Mouse (Mus musculus): ENCODE measurements around the gene Glud1. TPM values are rescaled to one million over a fixed set of nuclear protein-coding genes. Genes with fewer than 3 reads are reported as not detected.
"Not testable (repeated sequence)": the region's sequence is repeated elsewhere in the genome, so short reads cannot be mapped to it uniquely, and the experiment has no call there.

Glud1 gene
- total RNA-seq, 2 experiments from 2014 or later, result 186 to 200 TPM

DNA sequence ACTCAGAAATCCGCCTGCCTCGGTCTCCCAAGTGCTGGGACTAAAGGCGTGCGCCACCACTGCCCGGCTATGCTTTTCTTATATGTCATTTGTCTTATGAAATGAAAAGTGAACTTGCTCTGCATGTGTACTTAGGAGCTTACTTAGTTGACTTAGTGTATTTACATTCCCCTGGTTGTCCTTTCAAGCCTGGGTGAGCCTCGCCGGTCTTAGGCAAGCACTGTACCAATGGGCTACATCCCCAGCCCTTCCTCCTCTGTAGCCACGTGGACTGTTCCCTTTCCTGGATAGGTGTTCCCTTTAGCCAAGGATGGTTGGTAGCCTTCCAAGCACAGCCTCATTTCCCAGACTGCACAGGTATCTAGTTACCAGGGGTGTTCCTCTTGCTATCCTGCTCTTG lies 38.5 kb downstream of the Glud1 start:
- no peak for DNase-seq (ENCODE audit: low spot score in 2 of 2)

DNA sequence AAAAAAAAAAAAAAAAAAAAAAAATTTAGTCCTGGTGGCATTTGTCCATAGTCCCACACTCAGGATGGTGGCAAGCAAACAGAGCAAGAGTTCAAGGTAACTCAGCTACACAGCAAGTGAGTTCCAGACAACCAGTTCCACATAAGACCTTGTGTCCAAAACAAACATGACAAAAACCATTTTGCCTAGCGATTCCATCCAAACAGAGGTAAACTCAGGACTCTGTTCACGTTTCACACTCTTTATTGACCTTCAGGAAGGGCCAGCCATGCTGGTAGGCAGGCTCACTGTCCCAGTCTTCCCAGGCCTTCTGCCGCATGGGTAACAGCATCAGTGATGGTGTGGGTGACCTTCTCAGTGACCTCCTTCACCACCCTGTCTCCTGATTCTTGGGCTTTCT lies 41.1 kb downstream of the Glud1 start:
- DNase-seq (ENCODE audit: low spot score in 2 of 2), result no peak

GRCm38 (mm10) chr14:34352523-34352922 lies 42.0 kb downstream of the Glud1 start:
- no peak for DNase-seq (ENCODE audit: low spot score in 2 of 2)

GRCm38 (mm10) chr14:34353326-34353725 lies 42.8 kb downstream of the Glud1 start:
- DNase-seq (ENCODE audit: low spot score in 2 of 2), result no peak

GRCm38 (mm10) chr14:34354456-34354855 lies 43.9 kb downstream of the Glud1 start:
- DNase-seq (ENCODE audit: low spot score in 2 of 2), result no peak

- DNase-seq (ENCODE audit: low spot score in 2 of 2), result no peak
Measured at GRCm38 (mm10) chr14:34355301-34355700, 44.8 kb downstream of the Glud1 start, which contains the start of gene Fam25c. TSS of gene Fam25c (minus strand) at chr14:34355433.

- DNase-seq (ENCODE audit: low spot score in 2 of 2), result no peak
Measured at GRCm38 (mm10) chr14:34357671-34358455, 47.3 kb downstream of the Glud1 start.

DNA sequence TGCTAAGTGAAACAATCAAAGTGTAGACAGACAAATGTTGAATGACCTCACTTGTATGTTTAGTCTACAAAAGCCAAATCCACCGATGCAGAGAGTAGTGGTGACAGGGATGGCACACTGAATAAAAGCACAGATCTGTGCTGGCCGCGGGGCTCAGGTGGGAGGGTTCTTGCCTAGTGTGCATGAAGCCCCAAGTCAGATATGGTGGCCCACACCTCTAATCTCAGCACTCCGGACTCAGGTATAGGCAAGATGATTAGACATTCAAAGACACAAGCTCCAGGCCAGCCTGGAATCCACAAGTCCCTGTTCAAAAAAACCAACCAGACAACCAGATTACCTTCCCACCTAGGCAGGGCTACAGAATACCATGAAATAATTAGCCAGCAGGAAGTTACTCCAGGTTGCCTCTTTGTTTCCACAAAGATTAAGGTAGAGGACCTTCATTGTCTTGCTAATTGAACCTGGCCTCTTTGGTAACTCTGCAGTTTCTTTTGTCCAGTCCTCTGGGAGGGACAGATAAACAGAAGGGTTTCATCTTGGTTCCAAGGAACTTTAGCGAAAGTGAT lies 49.2 kb downstream of the Glud1 start:
- DNase-seq (ENCODE audit: low spot score in 2 of 2), result no peak

DNA sequence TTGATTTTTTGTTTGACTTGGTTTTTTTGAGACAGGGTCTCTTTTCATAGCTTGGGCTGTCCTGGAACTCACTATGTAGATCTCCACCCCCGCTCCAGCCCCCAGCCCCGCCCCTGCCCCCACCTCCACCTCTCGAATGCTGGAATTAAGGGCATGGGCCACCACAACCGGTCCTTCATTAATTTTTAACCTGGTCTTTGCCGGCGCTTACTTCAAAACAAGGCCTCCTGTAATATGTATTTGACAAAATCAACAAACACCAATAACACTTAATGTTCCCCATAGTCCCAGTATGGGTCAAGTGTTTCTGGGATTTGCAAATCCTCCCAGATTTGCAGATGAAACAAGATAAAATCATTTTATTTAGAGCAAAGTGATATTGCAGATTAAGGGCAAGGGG lies 49.7 kb downstream of the Glud1 start:
- DNase-seq (ENCODE audit: low spot score in 2 of 2), result no peak

GRCm38 (mm10) chr14:34362135-34362534 lies 51.6 kb downstream of the Glud1 start:
- DNase-seq (ENCODE audit: low spot score in 2 of 2), result no peak

DNA sequence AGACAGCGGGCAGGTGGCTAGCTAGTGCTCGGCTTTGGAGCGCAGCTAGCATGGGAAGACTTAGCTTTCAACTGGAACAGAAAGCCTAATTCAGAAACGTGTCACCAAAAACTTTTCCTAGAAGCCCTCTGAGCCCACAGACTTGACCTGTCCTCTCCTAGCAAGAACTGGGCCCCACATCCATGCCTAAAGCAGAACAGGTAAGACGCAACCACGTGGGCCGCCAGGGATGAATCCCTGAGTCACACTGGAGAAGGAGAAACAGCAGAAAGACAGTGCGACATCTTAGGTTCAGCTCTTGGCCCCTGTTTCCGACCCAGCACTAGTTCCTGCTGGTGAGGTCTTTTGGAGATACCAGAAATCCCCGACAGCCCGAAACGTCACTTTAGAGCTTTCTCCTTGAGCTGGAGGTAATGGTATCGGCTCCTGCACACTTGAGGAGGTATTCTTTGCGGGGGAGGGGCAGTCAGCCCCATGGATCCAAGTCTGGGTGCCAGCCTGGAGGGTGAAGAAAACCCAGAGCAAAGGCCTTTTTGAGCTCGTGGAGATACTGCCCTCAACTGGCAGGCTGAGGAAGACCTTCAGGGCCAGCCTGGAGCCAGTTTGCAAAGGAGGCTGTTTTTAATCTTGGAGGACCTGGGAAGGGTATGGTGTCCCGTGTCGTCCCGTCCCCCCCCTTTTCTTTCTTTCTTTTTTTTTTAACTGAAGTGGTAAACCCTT lies 52.4 kb downstream of the Glud1 start:
- DNase-seq (ENCODE audit: low spot score in 2 of 2), result peak; percentile 59 to 65

DNA sequence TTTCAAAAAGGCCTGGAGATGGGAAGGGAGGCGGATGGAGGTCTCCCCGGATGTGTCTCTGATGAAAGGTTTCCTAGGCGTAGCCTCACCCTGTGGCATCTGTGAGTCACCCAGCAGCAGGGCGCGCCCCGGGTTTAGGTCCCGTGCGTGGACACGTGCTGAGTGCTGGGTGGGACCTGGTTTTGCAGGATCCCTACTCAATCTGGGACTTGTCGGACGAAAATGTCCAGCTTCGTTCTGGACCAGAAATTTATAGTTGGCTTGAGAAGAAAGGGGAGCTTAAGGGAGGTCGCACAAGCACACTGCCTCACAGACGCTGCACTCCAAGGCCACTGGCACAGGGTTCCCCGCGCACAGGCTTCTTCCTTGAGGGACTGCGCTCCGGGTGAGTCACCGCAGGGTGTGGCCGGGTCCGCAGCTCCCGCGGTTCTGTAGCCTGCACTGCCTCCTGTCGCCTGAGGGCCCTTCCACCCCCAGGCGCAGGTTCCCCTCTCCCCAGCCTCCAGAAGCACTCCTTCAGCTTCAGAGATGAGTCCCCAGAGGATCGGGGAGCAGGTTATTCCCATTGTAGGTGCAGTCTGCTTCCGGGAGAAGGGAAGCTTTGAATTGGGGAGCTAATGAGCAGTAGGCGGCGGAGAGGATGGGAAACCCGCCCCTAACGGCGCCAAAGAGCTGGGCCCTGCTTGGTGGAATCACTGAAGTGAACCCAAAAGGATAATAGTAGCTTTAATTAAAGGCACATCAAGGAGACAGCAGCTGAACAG lies 53.1 kb downstream of the Glud1 start:
- peak; percentile 78 to 87 for DNase-seq (ENCODE audit: low spot score in 2 of 2)

DNA sequence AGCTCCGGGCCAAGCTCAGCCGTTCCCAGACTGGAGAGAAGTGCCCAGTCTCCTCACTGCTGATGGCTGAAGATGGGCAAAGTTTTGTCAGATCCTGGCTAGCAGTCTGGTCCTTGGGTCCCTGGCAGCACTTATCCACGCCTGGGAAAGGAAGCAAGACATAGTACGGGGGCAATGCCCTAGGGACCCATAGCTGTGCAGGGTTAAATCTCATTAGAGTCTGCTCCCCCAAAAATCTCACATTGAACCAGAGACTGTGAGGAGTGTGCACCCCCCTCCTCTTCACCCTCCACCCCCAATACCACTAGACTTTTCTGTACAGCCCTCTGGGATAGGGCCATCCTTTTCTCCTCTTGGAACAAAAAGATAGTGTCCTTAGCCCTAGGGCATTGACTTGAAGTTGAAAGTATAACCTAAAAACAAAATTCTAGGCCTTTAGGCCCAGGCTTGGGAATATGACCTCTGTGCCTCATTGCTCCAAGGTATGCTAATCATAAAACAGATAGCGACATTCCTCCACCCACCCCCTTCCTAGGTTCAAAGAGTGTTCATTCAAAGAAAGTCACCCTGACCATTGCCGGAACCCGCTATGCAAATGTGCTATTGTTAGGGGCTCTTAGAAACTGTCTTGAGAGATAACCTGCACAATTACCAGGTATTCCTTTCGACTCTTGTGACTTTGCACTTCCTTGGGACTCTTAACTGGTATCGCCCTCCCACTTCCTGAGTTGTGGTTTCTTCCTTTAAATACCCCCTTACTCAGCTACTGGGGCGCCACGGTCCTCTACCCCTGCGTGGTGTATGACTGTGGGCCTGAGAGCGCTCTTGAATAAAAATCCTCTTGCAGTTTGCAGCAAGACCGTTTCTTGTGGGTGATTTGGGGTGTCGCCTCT lies 54.0 kb downstream of the Glud1 start:
- DNase-seq (ENCODE audit: low spot score in 2 of 2), result not testable (repeated sequence)

DNA sequence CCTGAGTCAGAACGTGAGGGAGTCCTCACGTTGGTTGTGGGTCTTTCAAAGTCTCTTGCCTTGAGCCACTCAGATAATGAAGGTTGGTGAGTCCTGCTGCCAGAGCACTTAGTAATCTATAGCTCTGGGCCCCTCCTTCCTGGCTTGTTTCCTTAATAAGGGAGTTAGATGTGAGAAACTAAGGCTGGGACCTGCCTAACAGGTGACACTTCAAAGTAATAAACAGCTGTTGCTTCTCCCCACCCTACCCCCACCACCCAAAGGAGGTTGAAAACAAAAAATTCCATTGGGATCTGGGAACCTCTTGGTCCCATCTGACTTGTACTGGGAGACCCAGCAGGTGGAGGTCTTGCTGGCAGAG lies 54.6 kb downstream of the Glud1 start:
- DNase-seq (ENCODE audit: low spot score in 2 of 2), result no peak

DNA sequence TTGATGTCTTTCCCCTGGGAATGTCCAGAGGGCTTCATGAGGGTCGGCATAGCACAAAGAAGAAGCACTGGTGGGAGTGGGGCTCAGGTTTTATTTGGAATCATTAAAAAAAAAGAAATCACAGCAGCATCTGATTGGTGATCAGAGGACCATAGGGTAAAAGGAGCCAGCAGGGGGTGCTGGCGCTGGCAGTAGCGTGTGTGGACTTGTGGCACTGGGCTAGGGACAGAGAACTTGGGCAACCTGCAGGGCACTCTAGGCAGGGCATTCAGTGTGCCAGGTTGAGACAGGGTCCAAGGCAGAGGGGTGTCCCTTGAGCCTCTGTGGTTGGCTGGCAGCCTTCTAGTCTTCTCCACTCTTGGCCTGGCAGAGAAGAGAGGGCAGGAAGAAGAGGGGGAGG lies 59.7 kb downstream of the Glud1 start:
- DNase-seq (ENCODE audit: low spot score in 2 of 2), result no peak

GRCm38 (mm10) chr14:34370921-34371320 lies 60.4 kb downstream of the Glud1 start:
- DNase-seq (ENCODE audit: low spot score in 2 of 2), result no peak

- DNase-seq (ENCODE audit: low spot score in 2 of 2), result no peak
Measured at GRCm38 (mm10) chr14:34371763-34372162, 61.2 kb downstream of the Glud1 start.

DNA sequence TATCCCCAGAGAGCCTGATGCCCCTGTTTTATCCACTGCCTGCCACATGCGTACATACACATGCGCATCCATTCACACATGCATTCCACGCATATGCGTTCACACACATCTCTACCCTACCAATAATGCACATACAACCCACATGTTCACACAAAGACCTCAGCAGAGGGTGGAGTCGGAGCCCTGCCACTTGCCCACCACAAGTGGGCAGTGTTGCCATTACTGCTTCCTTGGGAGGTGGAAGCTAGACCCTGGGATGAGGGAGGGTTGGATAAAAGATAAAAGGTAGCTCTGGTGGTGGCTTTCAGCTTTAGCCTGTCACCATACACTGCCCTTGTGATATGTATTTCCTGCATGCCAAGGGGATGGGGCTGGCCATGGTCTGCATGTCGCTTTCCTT lies 62.1 kb downstream of the Glud1 start:
- peak; percentile 62 to 71 for DNase-seq (ENCODE audit: low spot score in 2 of 2)

GRCm38 (mm10) chr14:34373581-34373980 lies 63.1 kb downstream of the Glud1 start:
- no peak for DNase-seq (ENCODE audit: low spot score in 2 of 2)

DNA sequence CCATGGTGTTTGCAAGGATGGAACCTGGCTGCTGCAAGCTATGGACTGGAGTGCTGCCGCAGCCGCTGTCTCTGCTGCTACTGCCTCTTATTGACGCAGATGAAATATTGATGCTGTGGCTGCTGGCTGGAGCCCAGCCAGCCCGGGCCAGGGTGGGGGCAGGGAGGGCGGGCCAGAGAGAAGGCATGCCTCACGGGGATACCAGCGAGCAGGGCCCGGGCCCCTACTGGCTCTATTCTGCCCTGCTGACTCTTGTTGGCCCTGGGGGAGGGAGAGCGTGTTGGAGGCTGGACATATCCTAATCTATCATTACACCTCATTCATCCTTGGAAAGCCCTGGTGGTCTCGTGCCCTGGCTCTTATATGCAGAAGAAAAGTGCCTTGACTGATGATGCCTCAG lies 64.0 kb downstream of the Glud1 start, which contains the start of gene Sncg:
Gene Sncg (minus strand): TSS at position 213 of the 400 bp plus-strand sequence.
- no peak for DNase-seq (ENCODE audit: low spot score in 2 of 2)

Measured in adrenal gland, adult 18-20 months (tissue).